Comparison of ENCODE assay signal across 8 mouse cellular contexts in the genomic region with DNA sequence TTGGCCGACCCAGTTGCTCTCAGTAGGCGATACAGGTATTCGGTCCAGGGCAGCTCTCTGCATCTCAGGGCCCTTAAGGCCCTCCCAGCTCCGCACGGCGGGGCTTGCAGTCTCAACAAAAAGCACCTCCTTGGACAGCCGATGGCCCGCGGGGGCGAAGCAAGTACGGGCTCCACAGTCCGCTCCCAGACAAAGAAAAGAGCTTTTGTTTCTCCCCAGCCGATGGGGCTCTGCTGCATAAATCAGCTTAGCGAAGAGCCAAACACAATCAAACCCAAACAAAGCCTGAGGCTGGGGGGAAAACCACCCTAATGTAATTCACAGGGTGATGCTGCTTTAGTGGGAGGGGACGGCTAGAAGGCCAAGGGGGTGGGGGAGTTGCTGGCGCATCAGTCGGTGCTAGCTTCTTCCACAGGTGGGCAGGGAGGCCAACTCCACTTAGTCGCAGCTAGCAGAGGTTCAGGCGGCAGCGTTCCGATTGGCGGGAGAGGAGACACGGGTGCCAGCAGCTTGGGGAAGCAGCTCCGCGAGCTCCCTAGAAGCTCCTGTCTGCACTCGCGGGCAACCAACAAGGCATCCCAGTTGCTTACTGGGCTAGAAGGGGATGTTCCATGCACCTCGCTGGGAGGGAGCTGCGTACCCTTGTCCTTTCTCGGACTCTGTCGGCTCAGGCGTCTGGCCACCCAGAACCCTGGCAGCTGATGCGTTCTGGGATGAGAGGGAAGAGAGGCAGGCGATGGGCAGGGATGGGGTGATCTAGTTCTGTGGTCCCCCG. TPM values are rescaled to one million over a fixed set of nuclear protein-coding genes. Genes with fewer than 3 reads are reported as not detected.
A peak's percentile ranks its signal among the peaks of the same experiment; 100 is the strongest.
DNase-seq lines count a peak whose midpoint lies in the region; ATAC-seq and TF ChIP-seq lines count a peak whose summit lies in the region.

No protein-coding gene starts in this region.

- H3K9me3 ChIP-seq in forebrain, embryonic 12.5 days: no peaks in the 10 kb centered on the region
- H3K9me3 ChIP-seq in liver, embryonic 13.5 days (replicated peaks): no peaks in the 10 kb centered on the region
- H3K9me3 ChIP-seq in neural tube, embryonic 14.5 days (ENCODE audit: control insufficient read depth, low read length): no peaks in the 10 kb centered on the region

- peak overlapping the region; percentile 81 for H3K4me2 ChIP-seq in forebrain, embryonic 12.5 days
- H3K4me2 ChIP-seq in liver, embryonic 13.5 days: peak overlapping the region; percentile 64
- H3K4me2 ChIP-seq in neural tube, embryonic 14.5 days (ENCODE audit: low read depth, low read length): peak overlapping the region; percentile 91

- peak overlapping the region; percentile 83 for H3K9ac ChIP-seq in forebrain, embryonic 12.5 days
- no peak overlapping the region for H3K9ac ChIP-seq in liver, embryonic 13.5 days
- peak overlapping the region; percentile 78 for H3K9ac ChIP-seq in neural tube, embryonic 14.5 days (replicated peaks; ENCODE audit: low read depth, low read length)

- no peaks in the 10 kb centered on the region for H3K27me3 ChIP-seq in forebrain, embryonic 12.5 days
- peaks cover 33% of the 10 kb centered on the region for H3K27me3 ChIP-seq in liver, embryonic 13.5 days
- H3K27me3 ChIP-seq in neural tube, embryonic 14.5 days (ENCODE audit: control insufficient read depth, insufficient read depth, low read length): no peaks in the 10 kb centered on the region

- WGBS in bone marrow, adult 2 months: 1% methylated on average over 35 of the region's 35 CpGs
- WGBS in forebrain, embryonic 12.5 days: 0% methylated on average over 35 of the region's 35 CpGs
- WGBS in liver, embryonic 13.5 days (ENCODE audit: insufficient replicate concordance): 2% methylated on average over 35 of the region's 35 CpGs
- under 1% methylated on average over 35 of the region's 35 CpGs for WGBS in neural tube, embryonic 14.5 days

- no peaks in the 10 kb centered on the region for H3K4me1 ChIP-seq in bone marrow, adult 2 months (ENCODE audit: control insufficient read depth, insufficient read depth, low read length)
- H3K4me1 ChIP-seq in forebrain, embryonic 12.5 days: peaks cover 32% of the 10 kb centered on the region
- H3K4me1 ChIP-seq in liver, embryonic 13.5 days (replicated peaks): no peaks in the 10 kb centered on the region; the same call in 1 of the 2 replicates
- H3K4me1 ChIP-seq in neural tube, embryonic 14.5 days (ENCODE audit: control insufficient read depth, insufficient read depth, low read length): 0 out of 2 replicates have a peak, but pooled peaks cover 10% of the 10 kb centered on the region

- peak; percentile 19 to 23 for DNase-seq in B cell, adult 2 months
- DNase-seq in heart, postnatal 10 days: peak; percentile 38 to 58
- peak; percentile 63 to 86 for DNase-seq in kidney, postnatal 25 days
- no peak for DNase-seq in liver, embryonic 13.5 days
- peak; percentile 7 to 20 for DNase-seq in thymus, postnatal 10 days (ENCODE audit: low spot score in 2 of 2)

- H3K4me3 ChIP-seq in bone marrow, adult 2 months (replicated peaks; ENCODE audit: control insufficient read depth, low read depth, low read length): peak overlapping the region; percentile 29
- peak overlapping the region; percentile 59 for H3K4me3 ChIP-seq in forebrain, embryonic 12.5 days (replicated peaks)
- H3K4me3 ChIP-seq in liver, embryonic 13.5 days (replicated peaks): peak overlapping the region; percentile 42
- H3K4me3 ChIP-seq in neural tube, embryonic 14.5 days (ENCODE audit: low read depth, low read length): peak overlapping the region; percentile 66

- no peak for TF ChIP-seq CTCF in bone marrow, adult 2 months (IDR thresholded peaks at IDR 0.05; ENCODE audit: control insufficient read depth, insufficient read depth, low read length)

- TF ChIP-seq POLR2A in bone marrow, adult 2 months (IDR thresholded peaks at IDR 0.05; ENCODE audit: borderline replicate concordance, control insufficient read depth, low read depth, low read length): no peak

- peak; percentile 83 for ATAC-seq in forebrain, embryonic 12.5 days (ENCODE audit: low FRiP score)
- ATAC-seq in liver, embryonic 13.5 days (ENCODE audit: low read depth): peak; percentile 43
- peak; percentile 88 for ATAC-seq in neural tube, embryonic 14.5 days (ENCODE audit: low read depth)

- H3K36me3 ChIP-seq in forebrain, embryonic 12.5 days (replicated peaks): no peaks in the 10 kb centered on the region
- no peaks in the 10 kb centered on the region for H3K36me3 ChIP-seq in liver, embryonic 13.5 days
- H3K36me3 ChIP-seq in neural tube, embryonic 14.5 days (ENCODE audit: control insufficient read depth, insufficient read depth, low read length): no peaks in the 10 kb centered on the region

- H3K27ac ChIP-seq in bone marrow, adult 2 months (ENCODE audit: control insufficient read depth, insufficient read depth, low read depth, low read length, poor library complexity): no peak overlapping the region
- H3K27ac ChIP-seq in forebrain, embryonic 12.5 days: peak overlapping the region; percentile 98
- H3K27ac ChIP-seq in liver, embryonic 13.5 days: no peak overlapping the region
- H3K27ac ChIP-seq in neural tube, embryonic 14.5 days (ENCODE audit: low read depth, low read length): peak overlapping the region; percentile 90

- intact Hi-C loops in heart, postnatal 10 days (cut with DNase I): loop anchor here (5.0 kb wide), 1 partner anchor 79 kb away; no protein-coding TSS in a partner anchor

RNA-seq across cellular contexts. Expression of gene Itgb8, which starts 0.5 kb away (rescaled TPM):
- not detected in 2 replicates for polyA plus RNA-seq in bone marrow, adult 2 months (2011; ENCODE audit: insufficient read depth, insufficient read length, low replicate concordance, missing spikeins)
- polyA plus RNA-seq in forebrain, embryonic 12.5 days (2016; fragmentation: Nextera tagmentation; extraction: Ambion mirVana): 22.1 and 23.2 TPM in 2 replicates
- total RNA-seq in heart, postnatal 10 days (2021): 1 to 10 TPM; 2.0 TPM
- polyA plus RNA-seq in liver, embryonic 13.5 days (2015; fragmentation: Nextera tagmentation; extraction: Ambion mirVana): 0.12 and 0.14 TPM in 2 replicates
- polyA plus RNA-seq in neural tube, embryonic 14.5 days (2014; fragmentation: Nextera tagmentation; extraction: Ambion mirVana): 11.8 and 13.6 TPM in 2 replicates

Comparison
In these comparisons a context has a peak if more than half of its experiments do, and no peak if none do; other contexts are left out.
1. H3K27ac ChIP-seq: peak in forebrain, embryonic 12.5 days (single experiment) and neural tube, embryonic 14.5 days (single experiment); none in bone marrow, adult 2 months (single experiment) and liver, embryonic 13.5 days (single experiment).
2. RNA of gene Itgb8, which starts 0.5 kb away (polyA plus RNA-seq): 22.1 to 23.2 TPM in forebrain, embryonic 12.5 days and 11.8 to 13.6 TPM in neural tube, embryonic 14.5 days; 0.12 to 0.14 TPM in liver, embryonic 13.5 days and not detected in bone marrow, adult 2 months; every median in the first group is over 10 times any median in the second.
3. Peak in every context shown above with its lines, with median percentiles within 50 percentile points of each other: H3K4me3 ChIP-seq, ATAC-seq and H3K4me2 ChIP-seq.